Mouse (Mus musculus): ENCODE measurements around the gene Lpar1.

Gene Lpar1

DNA sequence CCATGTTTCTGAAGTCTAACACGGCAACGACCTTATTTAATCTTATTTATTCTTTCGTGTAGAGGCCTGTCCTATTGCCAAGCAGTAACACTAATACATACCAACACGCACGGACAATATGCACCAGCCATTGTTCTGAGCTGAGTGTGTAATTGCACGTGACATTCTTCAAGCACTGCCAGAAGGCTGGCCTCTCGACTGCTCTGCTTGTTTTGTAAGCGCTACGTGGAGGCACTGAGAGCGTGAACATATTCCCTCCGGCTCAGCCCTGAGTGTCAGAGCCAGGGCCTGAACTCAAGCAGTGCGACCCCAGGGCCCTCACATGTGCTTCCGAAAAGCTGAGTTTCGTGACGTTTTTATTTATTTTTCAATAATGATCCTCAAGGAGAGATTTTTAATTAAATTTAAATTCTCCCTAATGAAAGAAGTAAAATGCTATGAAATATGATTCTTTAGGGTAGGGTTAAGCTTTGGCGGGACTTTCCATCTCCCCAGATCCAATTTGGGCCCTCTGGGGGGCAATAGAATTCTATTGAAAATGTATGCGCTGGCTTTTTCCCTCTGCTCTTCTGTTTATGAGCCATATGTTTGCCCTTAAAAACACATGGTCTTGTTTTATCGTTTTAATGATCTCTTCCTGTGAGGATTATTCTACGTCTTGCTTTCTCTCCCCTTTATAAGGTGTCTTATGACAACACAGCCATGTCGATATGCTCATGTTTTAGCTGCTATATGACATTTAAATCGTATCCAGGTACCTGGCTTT is 52.5 kb downstream of the Lpar1 start:
- peak; percentile 79 for DNase-seq

DNA sequence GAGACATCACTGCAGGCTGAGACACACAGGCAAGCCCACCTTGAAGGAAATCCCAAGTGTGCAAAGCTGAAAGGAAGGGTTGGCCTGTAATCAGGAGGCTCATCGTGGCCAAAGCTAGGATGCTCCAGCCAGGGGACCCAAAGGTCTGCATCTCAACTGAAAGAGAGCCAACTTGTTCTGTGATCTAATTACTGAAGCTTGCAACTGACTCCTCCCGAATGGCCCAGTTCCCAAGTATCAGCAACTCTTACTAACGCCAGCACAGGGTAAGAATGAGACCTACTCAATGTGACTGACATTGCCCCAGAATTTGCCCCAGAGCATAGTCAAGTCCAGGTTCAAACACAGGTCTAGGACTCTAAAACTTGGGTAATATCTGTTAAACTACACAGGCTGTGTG is 53.9 kb downstream of the Lpar1 start:
- DNase-seq = peak; percentile 82

DNA sequence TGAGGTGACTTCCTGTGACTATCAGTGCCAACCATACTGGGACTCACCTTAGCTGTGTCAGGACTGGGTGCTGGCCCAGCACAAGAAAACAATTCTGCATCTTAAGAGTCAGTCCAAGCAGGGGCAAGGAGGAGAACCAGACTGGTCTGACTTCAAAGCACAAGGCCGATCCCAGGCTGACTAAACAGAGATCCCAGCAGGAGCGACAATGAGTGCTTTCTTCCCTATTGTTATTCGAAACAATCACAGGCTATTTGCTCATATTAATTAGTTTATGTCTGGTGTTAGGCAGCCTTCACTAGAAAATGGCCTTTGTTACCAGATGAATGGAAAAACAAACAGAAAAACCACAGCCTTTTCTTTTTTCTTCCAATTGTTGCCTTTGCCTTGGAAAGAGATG is 54.5 kb downstream of the Lpar1 start:
- peak; percentile 90 for DNase-seq

DNA sequence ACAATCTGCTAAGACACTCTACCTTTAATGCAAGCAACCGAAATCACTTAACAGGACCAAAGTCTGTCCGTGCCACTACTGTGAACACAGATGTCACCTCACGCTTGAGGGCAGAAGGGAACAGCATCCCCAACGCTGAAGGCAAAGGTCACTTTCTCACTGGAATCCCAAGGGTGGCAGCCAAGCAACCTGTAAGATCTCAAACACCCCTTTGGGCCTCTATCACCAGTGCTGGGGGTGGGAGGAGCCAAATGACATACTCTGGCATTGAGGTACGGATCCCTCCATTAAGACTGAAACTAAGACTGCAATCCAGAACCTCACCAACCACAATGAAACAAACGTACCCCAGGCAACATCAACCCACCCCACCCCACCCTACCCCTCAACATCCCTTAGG is 55.0 kb downstream of the Lpar1 start:
- peak; percentile 12 for DNase-seq

GRCm38 (mm10) chr4:58497284-58497683 is 56.4 kb downstream of the Lpar1 start:
- DNase-seq = no peak

DNA sequence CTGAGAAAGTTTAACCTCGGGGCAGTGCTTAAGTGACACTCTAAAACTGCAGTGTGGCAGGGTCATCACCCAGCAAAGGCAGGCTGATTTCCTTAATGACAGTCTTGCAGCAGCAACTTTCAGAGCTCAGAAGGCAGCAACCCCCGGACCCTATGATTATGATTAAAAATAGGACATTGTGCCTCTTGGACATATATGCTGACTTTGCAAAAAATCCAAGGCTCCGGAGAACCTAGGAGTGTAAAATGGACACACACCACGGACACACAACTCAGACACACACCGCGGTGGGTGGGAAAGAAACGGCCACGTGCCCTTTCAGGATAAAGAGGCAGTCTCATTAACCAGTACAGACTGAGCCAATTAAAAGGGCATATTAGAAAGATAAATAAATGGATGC is 57.0 kb downstream of the Lpar1 start:
- no peak for DNase-seq

GRCm38 (mm10) chr4:58491742-58492141 is 62.0 kb downstream of the Lpar1 start:
- DNase-seq = no peak

GRCm38 (mm10) chr4:58490374-58490773 is 63.3 kb downstream of the Lpar1 start:
- DNase-seq = no peak

DNA sequence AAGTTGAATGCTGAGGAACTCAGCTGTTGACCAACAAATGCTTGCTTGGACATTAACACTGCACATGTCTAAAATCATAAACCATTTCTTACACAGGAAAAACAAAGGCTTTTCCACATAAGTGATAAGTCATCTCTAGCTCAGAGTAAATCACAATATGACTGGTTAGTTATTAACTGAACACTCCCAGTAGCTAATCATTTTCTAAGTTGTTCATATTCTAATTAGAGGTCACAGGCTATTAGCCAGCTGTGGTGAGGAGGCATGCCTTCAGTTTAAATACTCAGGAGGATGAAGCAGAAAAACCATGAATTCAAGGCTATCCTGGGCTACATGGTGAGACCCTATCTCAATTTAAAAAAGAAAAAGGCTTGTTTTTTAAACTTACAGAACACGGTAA is 75.1 kb downstream of the Lpar1 start:
- DNase-seq = no peak

- no peak for DNase-seq
Observed at GRCm38 (mm10) chr4:58477691-58478090, 76.0 kb downstream of the Lpar1 start.

GRCm38 (mm10) chr4:58471203-58471910 is 82.3 kb downstream of the Lpar1 start:
- no peak for DNase-seq

GRCm38 (mm10) chr4:58469651-58470592 is 83.8 kb downstream of the Lpar1 start:
- no peak for DNase-seq

DNA sequence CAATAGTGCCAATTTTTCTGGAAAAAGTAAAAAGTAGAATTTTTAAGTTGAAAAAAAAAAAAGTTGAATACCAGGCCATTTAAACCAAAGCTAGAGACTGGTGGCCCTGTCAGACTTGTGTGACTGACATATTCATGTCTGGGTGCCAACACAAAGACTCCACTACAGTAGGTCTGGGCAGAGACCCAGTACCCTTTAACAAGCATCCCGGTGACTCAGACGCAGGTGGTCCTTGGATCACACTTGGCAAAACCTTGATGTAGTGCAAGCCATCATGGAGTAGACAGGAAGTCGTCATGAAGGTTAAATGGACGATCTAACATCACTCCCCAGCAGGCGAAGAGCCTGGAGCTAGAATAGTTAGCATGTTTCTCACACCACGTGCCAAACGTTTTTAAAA is 84.7 kb downstream of the Lpar1 start:
- DNase-seq = no peak

- DNase-seq = no peak
Observed at GRCm38 (mm10) chr4:58465586-58465985, 88.1 kb downstream of the Lpar1 start.

DNA sequence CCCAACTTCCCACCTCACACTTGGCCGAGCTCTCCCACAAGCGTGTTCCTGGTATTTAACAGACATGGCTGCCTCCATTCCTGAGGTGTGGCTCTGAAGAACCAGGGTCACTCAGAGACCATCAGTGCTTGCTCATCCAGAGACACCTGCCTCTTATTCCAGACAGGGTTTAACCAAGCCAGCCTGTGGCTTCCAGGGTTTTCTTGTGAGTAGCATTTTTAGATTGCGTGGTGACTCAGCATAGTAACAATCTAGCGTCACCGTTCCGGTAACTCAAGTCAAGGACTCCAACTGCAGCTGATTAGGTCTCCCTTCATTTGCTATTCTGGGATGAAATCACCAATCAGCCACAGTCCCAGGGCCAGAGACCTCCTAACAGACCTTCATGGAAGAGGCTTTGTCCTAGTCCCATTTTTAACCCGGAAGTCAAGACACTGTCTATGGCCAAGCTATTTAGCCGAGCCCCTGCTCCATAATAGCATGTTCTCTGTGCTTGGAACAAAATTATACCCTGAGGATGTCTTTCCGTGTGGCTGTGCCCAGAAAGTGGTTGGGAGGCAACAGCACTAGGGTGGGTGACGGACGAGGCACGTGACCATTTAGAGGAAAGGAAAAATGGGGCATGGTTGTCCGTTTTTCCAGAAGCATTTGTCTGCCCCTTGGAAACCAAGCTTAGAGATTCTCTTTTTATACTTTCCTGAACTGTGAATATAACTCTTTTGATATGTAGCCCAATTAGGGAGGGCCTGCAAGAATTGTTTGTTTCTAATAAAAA is 89.1 kb downstream of the Lpar1 start:
- DNase-seq = no peak

- no peak for DNase-seq
Observed at GRCm38 (mm10) chr4:58462990-58463389, 90.7 kb downstream of the Lpar1 start.

DNA sequence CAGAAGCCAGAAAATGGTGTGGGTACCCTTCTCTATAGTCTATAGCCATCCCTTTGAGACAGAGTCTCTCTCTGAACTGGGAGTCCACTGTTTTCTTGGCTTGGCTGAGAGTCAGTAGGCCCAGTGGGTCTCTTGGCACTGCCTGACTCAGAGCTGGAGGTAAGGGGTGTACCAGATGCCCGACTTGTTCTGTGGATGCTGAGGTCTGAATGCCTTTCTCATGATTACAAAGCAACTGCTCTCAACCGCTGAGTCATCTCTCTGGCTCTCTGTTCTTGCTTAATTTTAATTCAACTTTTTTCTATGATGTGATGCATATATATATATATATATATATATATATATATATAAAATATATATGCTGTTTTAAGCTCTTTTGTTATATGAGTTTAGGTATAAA is 91.1 kb downstream of the Lpar1 start:
- no peak for DNase-seq

GRCm38 (mm10) chr4:58453334-58453733 is 100.4 kb downstream of the Lpar1 start:
- no peak for DNase-seq

GRCm38 (mm10) chr4:58448825-58449224 is 104.9 kb downstream of the Lpar1 start:
- DNase-seq = no peak

- no peak for DNase-seq
Observed at GRCm38 (mm10) chr4:58447841-58448240, 105.9 kb downstream of the Lpar1 start.

DNA sequence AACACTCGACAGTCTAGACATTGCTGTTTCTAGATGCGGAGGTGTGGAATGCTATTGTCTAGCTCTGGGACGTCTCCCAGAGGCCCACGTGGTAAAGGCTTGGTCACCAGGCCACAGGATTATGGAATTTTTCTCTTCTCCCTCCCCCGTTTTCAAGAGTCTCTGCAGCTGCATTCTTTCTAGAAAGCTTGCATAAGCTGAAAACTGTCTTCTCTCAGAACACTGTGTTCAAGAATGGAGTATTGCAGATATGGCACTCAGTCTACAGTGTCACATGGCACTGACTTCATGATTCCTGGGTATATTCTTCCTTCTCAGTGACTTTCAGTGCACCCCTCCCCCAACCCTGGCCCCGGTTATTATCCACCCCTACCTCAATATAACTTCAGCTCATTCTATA is 107.9 kb downstream of the Lpar1 start:
- no peak for DNase-seq

GRCm38 (mm10) chr4:58442338-58442737 is 111.4 kb downstream of the Lpar1 start:
- DNase-seq = no peak

DNA sequence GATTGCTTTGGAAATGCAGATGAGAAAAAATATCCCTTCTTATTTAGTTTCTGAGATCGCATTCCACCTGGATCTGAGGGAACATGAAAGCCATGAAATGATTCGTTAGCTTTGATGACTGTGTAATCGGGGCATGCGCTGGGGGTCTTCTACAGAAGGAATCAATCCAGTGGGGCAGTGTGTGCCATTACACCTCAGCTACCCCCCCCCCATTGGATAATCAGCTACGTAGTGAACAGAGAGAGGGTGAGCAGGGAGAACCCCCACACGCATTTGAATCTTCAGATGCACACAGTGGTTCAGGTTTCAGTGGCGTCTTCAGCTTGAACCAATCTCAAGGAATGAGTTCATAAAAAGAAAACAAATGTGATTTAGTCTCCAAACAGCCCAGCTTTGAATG is 115.0 kb downstream of the Lpar1 start:
- DNase-seq = no peak
